Mouse (Mus musculus): ENCODE measurements around the gene Olfr768. TPM values are rescaled to one million over a fixed set of nuclear protein-coding genes. Genes with fewer than 3 reads are reported as not detected.
"Not testable (repeated sequence)": the region's sequence is repeated elsewhere in the genome, so short reads cannot be mapped to it uniquely, and the experiment has no call there.

Olfr768 gene
- polyA plus RNA-seq (2012; rRNA removed): not detected in 2 replicates

DNA sequence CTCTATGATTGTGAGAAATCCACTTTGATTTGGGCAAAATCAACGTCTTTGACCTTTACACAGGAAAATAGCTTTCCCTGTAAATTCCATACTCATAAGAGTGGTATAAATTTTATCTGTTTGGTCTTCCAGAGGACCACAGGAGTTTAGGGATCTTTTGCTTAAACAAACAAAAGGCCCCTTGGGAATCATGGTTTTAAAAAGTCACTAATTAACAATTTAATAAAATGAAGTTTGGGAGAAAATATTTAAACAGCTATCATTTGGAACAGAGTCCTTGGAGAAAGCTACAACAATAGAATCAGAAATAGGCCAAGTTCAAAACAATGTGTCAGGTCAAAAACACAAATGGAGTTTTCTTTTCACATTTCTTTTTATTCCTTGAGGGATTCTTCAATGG, at the start of gene Olfr768:
TSS of gene Olfr768 (minus strand) at position 101 of the 400 bp plus-strand sequence.
- DNase-seq: no peak
- TF ChIP-seq CTCF (IDR thresholded peaks at IDR 0.05; ENCODE audit: insufficient read depth, low read length) (no peak), POLR2A (IDR thresholded peaks at IDR 0.05; ENCODE audit: borderline replicate concordance, extremely low read depth, low read depth, low read length) (no peak)
- Histone ChIP-seq H3K4me3 (replicated peaks; ENCODE audit: extremely low read depth, low read depth, low read length) (no peak within 1 kb of the TSS), H3K4me1 (ENCODE audit: control insufficient read depth, insufficient read depth, low read length) (no peaks in the 10 kb centered on the region)
- WGBS: 46% methylated on average over 1 of the region's 1 CpGs

DNA sequence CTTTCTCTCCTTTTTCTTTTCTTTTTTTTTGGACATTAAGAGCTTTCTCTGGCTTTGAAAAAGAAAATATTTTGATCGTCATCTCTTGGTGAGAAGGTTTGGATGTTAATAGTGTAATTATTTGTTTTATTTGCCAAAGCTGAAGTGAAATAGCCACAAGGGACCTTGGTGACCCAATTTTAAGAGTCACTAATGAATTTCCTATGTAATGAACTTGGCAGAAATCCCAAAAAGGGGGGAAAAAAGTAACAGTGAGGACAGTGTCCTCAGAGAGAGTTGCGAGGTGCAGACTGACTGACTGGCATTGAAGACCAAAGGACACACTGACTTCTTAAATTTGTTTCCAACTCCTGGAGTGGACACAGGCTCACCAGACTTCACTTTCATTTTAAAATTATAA, 39.7 kb upstream of the Olfr768 start, which contains the start of gene Olfr770:
TSS of gene Olfr770 (minus strand) at position 101 of the 400 bp plus-strand sequence.
- WGBS: 74% methylated on average over 2 of the region's 2 CpGs
- Histone ChIP-seq H3K4me1 (ENCODE audit: control insufficient read depth, insufficient read depth, low read length) (no peaks in the 10 kb centered on the region), H3K4me3 (replicated peaks; ENCODE audit: extremely low read depth, low read depth, low read length) (no peak within 1 kb of the TSS)
- TF ChIP-seq CTCF (IDR thresholded peaks at IDR 0.05; ENCODE audit: insufficient read depth, low read length): no peak
- no peak for TF ChIP-seq POLR2A (IDR thresholded peaks at IDR 0.05; ENCODE audit: borderline replicate concordance, extremely low read depth, low read depth, low read length)
- no peak for DNase-seq

DNA sequence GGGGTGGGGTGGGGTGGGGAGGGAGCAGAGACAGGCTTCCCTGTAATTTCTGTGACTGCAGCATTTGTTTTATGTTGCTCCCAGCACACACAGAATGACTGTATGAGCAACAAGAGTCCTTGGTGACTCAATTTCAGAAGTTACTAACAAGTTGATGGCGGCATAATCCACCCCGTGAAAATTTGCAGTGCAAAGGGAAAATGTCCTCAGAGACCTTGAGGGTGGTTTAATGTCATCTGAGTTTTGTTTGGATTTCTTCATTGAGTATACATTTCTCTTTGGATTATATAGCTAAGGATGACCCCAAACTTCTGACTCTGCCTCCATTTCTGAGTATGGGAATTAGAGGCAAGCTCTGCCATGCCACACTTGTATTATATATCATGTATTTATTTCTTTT, 18.6 kb upstream of the Olfr768 start, which contains the start of gene Olfr769:
TSS of gene Olfr769 (minus strand) at position 101 of the 400 bp plus-strand sequence.
- DNase-seq: no peak
- H3K4me3 ChIP-seq (replicated peaks; ENCODE audit: extremely low read depth, low read depth, low read length): no peak within 1 kb of the TSS
- H3K4me1 ChIP-seq (ENCODE audit: control insufficient read depth, insufficient read depth, low read length): no peaks in the 10 kb centered on the region
- WGBS: 70% methylated on average over 2 of the region's 2 CpGs
- TF ChIP-seq CTCF (IDR thresholded peaks at IDR 0.05; ENCODE audit: insufficient read depth, low read length) (no peak), POLR2A (IDR thresholded peaks at IDR 0.05; ENCODE audit: borderline replicate concordance, extremely low read depth, low read depth, low read length) (no peak)

DNA sequence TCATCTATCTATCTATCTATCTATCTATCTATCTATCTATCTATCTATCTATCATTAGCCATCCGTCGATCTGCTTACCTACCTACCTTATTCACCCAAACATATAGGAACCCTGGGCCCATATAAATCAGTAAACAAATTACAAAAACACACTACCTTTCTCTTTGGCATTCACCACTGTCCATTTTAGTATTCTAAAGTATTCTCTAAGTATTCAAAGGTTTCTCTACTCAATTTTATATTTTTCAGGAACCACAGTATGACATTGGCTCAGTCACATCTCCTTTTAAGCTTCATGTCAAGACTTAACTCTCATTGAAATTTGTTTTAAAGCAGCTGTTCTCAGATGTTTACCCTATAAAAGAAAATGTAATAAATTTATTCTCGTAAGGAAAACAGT, 16.0 kb upstream of the Olfr768 start:
- no peak for DNase-seq
- H3K4me3 ChIP-seq (replicated peaks; ENCODE audit: extremely low read depth, low read depth, low read length): no peak overlapping the region
- 88% methylated on average over 3 of the region's 3 CpGs for WGBS
- TF ChIP-seq POLR2A (IDR thresholded peaks at IDR 0.05; ENCODE audit: borderline replicate concordance, extremely low read depth, low read depth, low read length): no peak
- TF ChIP-seq CTCF (IDR thresholded peaks at IDR 0.05; ENCODE audit: insufficient read depth, low read length): no peak
- H3K4me1 ChIP-seq (ENCODE audit: control insufficient read depth, insufficient read depth, low read length): no peaks in the 10 kb centered on the region

DNA sequence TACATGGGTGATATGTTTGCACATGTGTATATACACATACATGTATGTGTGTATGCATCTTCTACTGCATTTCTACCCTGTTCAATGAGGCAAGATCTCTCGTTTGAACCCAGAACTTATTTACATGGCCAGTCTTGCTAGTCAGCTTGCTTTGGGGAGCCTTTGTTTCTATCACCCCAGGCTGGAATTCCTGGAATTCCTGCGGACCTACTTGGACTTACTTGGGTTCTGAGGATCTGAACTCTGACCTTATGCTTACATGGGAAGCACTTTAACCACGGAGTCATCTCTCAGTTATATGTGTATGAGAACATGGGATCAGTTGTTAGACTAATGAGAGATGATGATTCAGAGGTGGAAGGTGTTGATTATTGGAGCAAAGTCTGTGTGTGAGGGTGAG, 2.1 kb upstream of the Olfr768 start:
- no peaks in the 10 kb centered on the region for H3K4me1 ChIP-seq (ENCODE audit: control insufficient read depth, insufficient read depth, low read length)

DNA sequence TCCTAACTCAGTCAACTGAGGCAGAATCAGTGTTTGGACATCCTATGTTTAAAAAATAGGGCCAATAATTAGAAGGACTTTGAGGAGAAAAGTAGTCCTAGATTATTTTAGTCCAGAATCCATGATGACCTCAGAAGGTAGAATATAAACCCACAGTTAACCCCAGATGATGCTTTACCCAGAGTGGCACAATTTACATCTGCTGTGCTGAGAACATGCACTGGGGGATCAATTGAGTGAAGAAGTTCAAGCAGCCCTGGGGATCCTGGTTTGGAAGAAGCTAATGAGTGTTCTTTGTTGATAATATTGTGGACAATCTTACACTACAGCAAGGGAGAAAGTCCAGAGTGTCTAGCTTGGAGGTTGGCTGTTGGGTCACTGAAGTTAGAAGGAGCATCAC, 16.4 kb downstream of the Olfr768 start, which contains the start of gene Olfr767:
TSS of gene Olfr767 (minus strand) at position 101 of the 400 bp plus-strand sequence.
- not testable (repeated sequence) for DNase-seq; H3K4me1 ChIP-seq (ENCODE audit: control insufficient read depth, insufficient read depth, low read length); H3K4me3 ChIP-seq (replicated peaks; ENCODE audit: extremely low read depth, low read depth, low read length)

More for the DNA sequence above, 2.1 kb upstream of the Olfr768 start:
- 33% methylated on average over 3 of the region's 3 CpGs for WGBS
- no peak for DNase-seq
- no peak for TF ChIP-seq CTCF (IDR thresholded peaks at IDR 0.05; ENCODE audit: insufficient read depth, low read length)
- TF ChIP-seq POLR2A (IDR thresholded peaks at IDR 0.05; ENCODE audit: borderline replicate concordance, extremely low read depth, low read depth, low read length): no peak
- no peak overlapping the region for H3K4me3 ChIP-seq (replicated peaks; ENCODE audit: extremely low read depth, low read depth, low read length)

DNA sequence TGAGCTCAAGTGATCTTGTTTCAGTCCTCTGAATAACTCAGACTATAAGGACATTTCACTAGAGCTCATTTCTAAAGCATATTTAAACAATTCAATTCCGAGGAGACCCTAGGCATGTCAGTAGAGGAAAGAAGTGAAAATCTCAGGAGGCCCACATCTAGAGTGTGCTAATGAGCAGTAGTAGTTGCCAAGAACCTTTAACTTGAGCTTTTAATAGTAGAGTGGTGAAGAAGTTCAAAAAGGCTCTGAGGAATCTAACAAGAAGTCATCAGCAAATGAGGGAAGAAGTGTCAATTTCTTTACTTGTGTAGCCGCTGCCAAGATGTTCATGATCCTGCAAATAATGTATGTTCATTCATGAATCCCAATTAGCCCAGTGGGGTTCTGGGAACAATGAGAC, 30.3 kb downstream of the Olfr768 start, which contains the start of gene Olfr766-ps1:
TSS of gene Olfr766-ps1 (minus strand) at position 101 of the 400 bp plus-strand sequence.
- no peak for DNase-seq
- no peak for TF ChIP-seq POLR2A (IDR thresholded peaks at IDR 0.05; ENCODE audit: borderline replicate concordance, extremely low read depth, low read depth, low read length)
- TF ChIP-seq CTCF (IDR thresholded peaks at IDR 0.05; ENCODE audit: insufficient read depth, low read length): no peak
- H3K4me3 ChIP-seq (replicated peaks; ENCODE audit: extremely low read depth, low read depth, low read length): no peak within 1 kb of the TSS
- 79% methylated on average over 2 of the region's 2 CpGs for WGBS
- H3K4me1 ChIP-seq (ENCODE audit: control insufficient read depth, insufficient read depth, low read length): no peaks in the 10 kb centered on the region

DNA sequence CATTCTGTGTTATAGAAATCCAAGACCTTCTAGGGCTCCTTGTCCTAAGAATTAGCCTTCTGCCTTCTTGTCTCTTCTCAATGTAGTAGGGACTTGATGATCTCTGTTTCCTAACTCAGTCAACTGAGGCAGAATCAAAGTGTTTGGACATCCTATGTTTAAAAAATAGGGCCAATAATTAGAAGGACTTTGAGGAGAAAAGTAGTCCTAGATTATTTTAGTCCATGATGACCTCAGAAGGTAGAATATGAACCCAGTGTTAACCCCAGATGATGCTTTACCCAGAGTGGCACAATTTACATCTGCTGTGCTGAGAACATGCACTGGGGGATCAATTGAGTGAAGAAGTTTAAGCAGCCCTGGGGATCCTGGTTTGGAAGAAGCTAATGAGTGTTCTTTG, 49.3 kb downstream of the Olfr768 start, which contains the start of gene Olfr765:
TSS of gene Olfr765 (minus strand) at position 101 of the 400 bp plus-strand sequence.
- not testable (repeated sequence) for H3K4me3 ChIP-seq (replicated peaks; ENCODE audit: extremely low read depth, low read depth, low read length); DNase-seq; H3K4me1 ChIP-seq (ENCODE audit: control insufficient read depth, insufficient read depth, low read length)

Other genes with a start within 250 kb of the Olfr768 start
- 0.45 and 0.99 TPM in 2 replicates for gene Gdf11, start 207.7 kb downstream of the Olfr768 start, polyA plus RNA-seq (2012; rRNA removed)
- gene Cd63, start 198.4 kb downstream of the Olfr768 start, polyA plus RNA-seq (2012; rRNA removed): 110 and 132 TPM in 2 replicates
- 20.1 and 20.3 TPM in 2 replicates for gene Rdh5, start 176.5 kb downstream of the Olfr768 start, polyA plus RNA-seq (2012; rRNA removed)
- 171 and 192 TPM in 2 replicates for gene Bloc1s1, start 175.3 kb downstream of the Olfr768 start, polyA plus RNA-seq (2012; rRNA removed)
- 31.5 and 37.6 TPM in 2 replicates for gene Itga7, start 165.6 kb downstream of the Olfr768 start, polyA plus RNA-seq (2012; rRNA removed)
- 0.66 and 0.77 TPM in 2 replicates for gene Mettl7b, start 138.4 kb downstream of the Olfr768 start, polyA plus RNA-seq (2012; rRNA removed)
- not detected in 2 replicates for gene Olfr9, start 109.9 kb downstream of the Olfr768 start, polyA plus RNA-seq (2012; rRNA removed)
- gene Olfr763, start 88.6 kb downstream of the Olfr768 start, polyA plus RNA-seq (2012; rRNA removed): not detected in 2 replicates
- not detected in 2 replicates for gene Olfr764-ps1, start 59.5 kb downstream of the Olfr768 start, polyA plus RNA-seq (2012; rRNA removed)
- not detected in 2 replicates for gene Olfr765, start 49.4 kb downstream of the Olfr768 start, polyA plus RNA-seq (2012; rRNA removed)
- gene Olfr766-ps1, start 30.4 kb downstream of the Olfr768 start, polyA plus RNA-seq (2012; rRNA removed): not detected in 2 replicates
- gene Olfr767, start 16.5 kb downstream of the Olfr768 start, polyA plus RNA-seq (2012; rRNA removed): not detected in 2 replicates
- not detected in 2 replicates for gene Olfr769, start 18.5 kb upstream of the Olfr768 start, polyA plus RNA-seq (2012; rRNA removed)
- gene Olfr770, start 39.6 kb upstream of the Olfr768 start, polyA plus RNA-seq (2012; rRNA removed): not detected in 2 replicates
- not detected in 2 replicates for gene Olfr771, start 65.4 kb upstream of the Olfr768 start, polyA plus RNA-seq (2012; rRNA removed)
- not detected in 2 replicates for gene Olfr772, start 78.5 kb upstream of the Olfr768 start, polyA plus RNA-seq (2012; rRNA removed)
- gene Olfr773, start 88.0 kb upstream of the Olfr768 start, polyA plus RNA-seq (2012; rRNA removed): not detected in 2 replicates
- not detected in 2 replicates for gene Olfr774, start 136.8 kb upstream of the Olfr768 start, polyA plus RNA-seq (2012; rRNA removed)
- gene Olfr775, start 149.0 kb upstream of the Olfr768 start, polyA plus RNA-seq (2012; rRNA removed): not detected in 2 replicates
- not detected in 2 replicates for gene Olfr776, start 159.8 kb upstream of the Olfr768 start, polyA plus RNA-seq (2012; rRNA removed)
- not detected in 2 replicates for gene Olfr777, start 172.1 kb upstream of the Olfr768 start, polyA plus RNA-seq (2012; rRNA removed)
- not detected in 2 replicates for gene Olfr780, start 218.7 kb upstream of the Olfr768 start, polyA plus RNA-seq (2012; rRNA removed)
- gene Olfr781, start 229.5 kb upstream of the Olfr768 start, polyA plus RNA-seq (2012; rRNA removed): not detected in 2 replicates
- gene Olfr782, start 249.5 kb upstream of the Olfr768 start, polyA plus RNA-seq (2012; rRNA removed): not detected in 2 replicates